Mouse (Mus musculus): Measurements from ENCODE around the gene Slc27a3. TPM values are rescaled to one million over a fixed set of nuclear protein-coding genes. Genes with fewer than 3 reads are reported as not detected.

Gene Slc27a3
- total RNA-seq (2021) = 1 to 10 TPM; 1.9 to 3.3 TPM

GRCm38 (mm10) chr3:90389511-90390490 lies at the start of gene Slc27a3:
Gene Slc27a3 (minus strand): TSS chr3:90389938.
- intact Hi-C loops (cut with DNase I) = no loop called here
- DNase-seq = peak; percentile 66 to 67

GRCm38 (mm10) chr3:90437131-90437530 lies 47.4 kb upstream of the Slc27a3 start:
- DNase-seq = no peak
- intact Hi-C loops (cut with DNase I) = no loop called here

- intact Hi-C loops (cut with DNase I) = loop anchor here (5.0 kb wide), 1 partner anchor 33 kb away; the partner anchor contains the start of gene Npr1
- no peak for DNase-seq
Measured at GRCm38 (mm10) chr3:90434073-90434730, 44.5 kb upstream of the Slc27a3 start.

- peak; percentile 100 for DNase-seq
- intact Hi-C loops (cut with DNase I) = loop anchor here (1.0 to 5.0 kb wide), 2 partner anchors 13 to 34 kb away; partner anchors contain the start of gene Npr1
Measured at GRCm38 (mm10) chr3:90433381-90434020, 43.8 kb upstream of the Slc27a3 start, which contains the start of gene Ints3. Gene Ints3 (minus strand): TSS chr3:90433622.

GRCm38 (mm10) chr3:90432811-90433219 lies 43.1 kb upstream of the Slc27a3 start:
- intact Hi-C loops (cut with DNase I) = loop anchor here (1.0 to 5.0 kb wide), 2 partner anchors 13 to 34 kb away; partner anchors contain the start of gene Npr1
- DNase-seq = no peak

GRCm38 (mm10) chr3:90432348-90432747 lies 42.6 kb upstream of the Slc27a3 start:
- intact Hi-C loops (cut with DNase I) = loop anchor here (5.0 kb wide), 1 partner anchor 35 kb away; the partner anchor contains the start of gene Npr1
- no peak for DNase-seq

GRCm38 (mm10) chr3:90429576-90429975 lies 39.8 kb upstream of the Slc27a3 start:
- no peak for DNase-seq
- intact Hi-C loops (cut with DNase I) = no loop called here

GRCm38 (mm10) chr3:90428186-90428585 lies 38.4 kb upstream of the Slc27a3 start:
- intact Hi-C loops (cut with DNase I) = no loop called here
- DNase-seq = peak in 1 of 2 experiments; percentile 46

GRCm38 (mm10) chr3:90427574-90427973 lies 37.8 kb upstream of the Slc27a3 start:
- intact Hi-C loops (cut with DNase I) = no loop called here
- no peak for DNase-seq

- intact Hi-C loops (cut with DNase I) = no loop called here
- no peak for DNase-seq
Measured at GRCm38 (mm10) chr3:90425499-90425898, 35.8 kb upstream of the Slc27a3 start.

GRCm38 (mm10) chr3:90423549-90423948 lies 33.8 kb upstream of the Slc27a3 start:
- intact Hi-C loops (cut with DNase I) = no loop called here
- DNase-seq = no peak

- intact Hi-C loops (cut with DNase I) = no loop called here
- DNase-seq = no peak
Measured at GRCm38 (mm10) chr3:90420696-90421095, 31.0 kb upstream of the Slc27a3 start.

GRCm38 (mm10) chr3:90413011-90413396 lies 23.3 kb upstream of the Slc27a3 start:
- no peak for DNase-seq
- intact Hi-C loops (cut with DNase I) = loop anchor here (10.0 kb wide), 1 partner anchor 242 kb away; the partner anchor contains the start of gene S100a7a

GRCm38 (mm10) chr3:90412312-90413010 lies 22.7 kb upstream of the Slc27a3 start:
- intact Hi-C loops (cut with DNase I) = loop anchor here (1.0 to 10.0 kb wide), 2 partner anchors 54 to 242 kb away; partner anchors contain the start of gene S100a7a
- DNase-seq = peak; percentile 81 to 87

- DNase-seq = no peak
Measured at GRCm38 (mm10) chr3:90408721-90409120, 19.0 kb upstream of the Slc27a3 start.

GRCm38 (mm10) chr3:90406414-90406813 lies 16.7 kb upstream of the Slc27a3 start:
- no peak for DNase-seq
- intact Hi-C loops (cut with DNase I) = no loop called here

More at GRCm38 (mm10) chr3:90408721-90409120, 19.0 kb upstream of the Slc27a3 start:
- intact Hi-C loops (cut with DNase I) = no loop called here

- intact Hi-C loops (cut with DNase I) = no loop called here
- DNase-seq = no peak
Measured at GRCm38 (mm10) chr3:90404609-90405008, 14.9 kb upstream of the Slc27a3 start.

- DNase-seq = no peak
- intact Hi-C loops (cut with DNase I) = no loop called here
Measured at GRCm38 (mm10) chr3:90404121-90404520, 14.4 kb upstream of the Slc27a3 start.

- intact Hi-C loops (cut with DNase I) = no loop called here
- DNase-seq = no peak
Measured at GRCm38 (mm10) chr3:90400993-90401392, 11.3 kb upstream of the Slc27a3 start.

- DNase-seq = no peak
- intact Hi-C loops (cut with DNase I) = no loop called here
Measured at GRCm38 (mm10) chr3:90395629-90396028, 5.9 kb upstream of the Slc27a3 start.

Data from heart, postnatal 10 days (tissue).